Mouse (Mus musculus) 3134 (cell line): ENCODE measurements around the gene Gm21883.
"Not testable (repeated sequence)": the region's sequence is repeated elsewhere in the genome, so short reads cannot be mapped to it uniquely, and the experiment has no call there.

ENCODE experiments used
- DNase-seq: peaks from one replicate; pipeline ENCODE4 v3.0.0-alpha.2; 2011; ENCODE audit warnings: low spot score; ENCODE audit not compliant: insufficient read length; ENCODE audit errors: extremely low read depth

Gm21883 gene

DNA sequence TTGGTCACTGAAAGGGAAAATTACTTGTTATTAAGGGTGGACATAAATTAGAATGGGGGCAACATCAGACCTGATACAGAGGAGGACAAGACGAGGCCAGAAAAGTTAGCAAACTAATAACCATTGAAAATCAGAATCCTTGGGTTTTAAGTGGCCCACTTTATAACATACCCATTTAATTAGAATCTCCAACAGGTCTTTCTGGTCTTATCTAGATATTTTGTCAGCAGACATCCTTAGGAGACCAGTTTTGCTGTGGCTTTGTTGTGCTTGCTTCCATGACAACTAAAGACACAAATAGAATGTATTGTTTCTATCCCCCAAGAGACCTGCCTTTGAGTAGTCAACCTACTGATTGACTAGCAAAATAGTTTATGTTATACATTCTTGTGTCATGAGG is at the start of gene Gm21883:
Gene Gm21883 (minus strand): TSS at position 101 of the 400 bp plus-strand sequence.
- DNase-seq: not testable (repeated sequence)

DNA sequence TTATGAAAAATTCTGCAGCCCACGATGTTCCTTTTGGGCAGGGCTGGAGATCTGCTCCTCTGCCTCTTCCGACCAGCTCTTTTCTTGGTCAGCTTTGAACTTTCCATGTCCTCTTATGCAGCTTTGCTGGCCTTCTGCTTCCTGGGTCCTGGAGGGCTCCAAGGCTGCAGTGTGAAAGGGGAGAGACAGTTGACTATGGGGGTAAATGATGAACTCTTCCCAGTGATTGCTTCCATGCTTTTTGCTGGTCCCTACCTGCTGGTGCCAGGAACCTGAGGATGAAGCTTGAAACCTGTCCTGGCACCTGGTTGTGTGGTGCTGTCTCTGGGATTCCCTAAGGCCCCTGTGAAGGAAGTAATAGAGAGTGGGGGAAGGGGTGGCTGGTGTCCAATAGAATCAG is 44.7 kb upstream of the Gm21883 start, which contains the start of gene Spin2e:
Gene Spin2e (minus strand): TSS at position 101 of the 400 bp plus-strand sequence.
- not testable (repeated sequence) for DNase-seq
